Mouse (Mus musculus) cerebellum, adult 2 months (tissue): ENCODE results near the gene Thg1l.

Experiments
- CTCF ChIP-seq: fragments of 200-500 bp; IDR thresholded peaks from 2 replicates; pipeline ENCODE4 v1.5.1; 2011; ENCODE audit warnings: low read depth, mild to moderate bottlenecking, control low read depth, low read length, moderate library complexity, borderline replicate concordance; ENCODE audit not compliant: insufficient read depth
- POLR2A ChIP-seq: fragments of 200-500 bp; IDR thresholded peaks from 2 replicates; pipeline ENCODE4 v1.6.1; 2011; ENCODE audit warnings: low read length, control low read depth, borderline replicate concordance; ENCODE audit not compliant: insufficient read depth

GRCm38 (mm10) chr11:45976061-45976460, 20.8 kb upstream of the Thg1l start:
- TF ChIP-seq POLR2A: no peak
- TF ChIP-seq CTCF: no peak
